Mouse (Mus musculus): ENCODE results near the gene Kif20b. TPM values are rescaled to one million over a fixed set of nuclear protein-coding genes. Genes with fewer than 3 reads are reported as not detected.
A peak's percentile ranks its signal among the peaks of the same experiment; 100 is the strongest.

The Kif20b gene
- polyA plus RNA-seq, 1 experiment from 2014 or later: 12.1 TPM

- H3K4me3 ChIP-seq: no peak overlapping the region
- ATAC-seq (ENCODE audit: low FRiP score, low read depth): no peak
- H3K27ac ChIP-seq (replicated peaks): no peak overlapping the region
- no peak overlapping the region for H3K9ac ChIP-seq
- no peak overlapping the region for H3K4me2 ChIP-seq
- no peaks in the 10 kb centered on the region for H3K9me3 ChIP-seq
- H3K27me3 ChIP-seq: no peaks in the 10 kb centered on the region
- 87% methylated on average over 4 of the region's 4 CpGs for WGBS
- H3K36me3 ChIP-seq: no peaks in the 10 kb centered on the region
- no peaks in the 10 kb centered on the region for H3K4me1 ChIP-seq (replicated peaks)
Measured at GRCm38 (mm10) chr19:34895082-34895481, 27.1 kb upstream of the Kif20b start.

GRCm38 (mm10) chr19:34897082-34897965 lies 24.8 kb upstream of the Kif20b start:
- no peak for ATAC-seq (ENCODE audit: low FRiP score, low read depth)
- Histone ChIP-seq H3K9me3 (no peaks in the 10 kb centered on the region), H3K27ac (replicated peaks) (no peak overlapping the region), H3K36me3 (no peaks in the 10 kb centered on the region), H3K4me2 (no peak overlapping the region), H3K4me1 (replicated peaks) (no peaks in the 10 kb centered on the region), H3K4me3 (no peak overlapping the region), H3K27me3 (no peaks in the 10 kb centered on the region), H3K9ac (no peak overlapping the region)
- WGBS: 92% methylated on average over 15 of the region's 15 CpGs

GRCm38 (mm10) chr19:34898941-34899340 lies 23.2 kb upstream of the Kif20b start:
- 91% methylated on average over 4 of the region's 4 CpGs for WGBS
- H3K9me3 ChIP-seq: no peaks in the 10 kb centered on the region
- ATAC-seq (ENCODE audit: low FRiP score, low read depth): no peak

GRCm38 (mm10) chr19:34901266-34901665 lies 20.9 kb upstream of the Kif20b start:
- Histone ChIP-seq H3K9ac (no peak overlapping the region), H3K27me3 (no peaks in the 10 kb centered on the region), H3K27ac (replicated peaks) (no peak overlapping the region), H3K4me2 (no peak overlapping the region), H3K4me3 (no peak overlapping the region), H3K4me1 (replicated peaks) (no peaks in the 10 kb centered on the region), H3K36me3 (no peaks in the 10 kb centered on the region), H3K9me3 (no peaks in the 10 kb centered on the region)
- WGBS: 94% methylated on average over 7 of the region's 7 CpGs
- no peak for ATAC-seq (ENCODE audit: low FRiP score, low read depth)

More at GRCm38 (mm10) chr19:34898941-34899340, 23.2 kb upstream of the Kif20b start:
- Histone ChIP-seq H3K4me2 (no peak overlapping the region), H3K27me3 (no peaks in the 10 kb centered on the region), H3K9ac (no peak overlapping the region), H3K4me3 (no peak overlapping the region), H3K4me1 (replicated peaks) (no peaks in the 10 kb centered on the region), H3K27ac (replicated peaks) (no peak overlapping the region), H3K36me3 (no peaks in the 10 kb centered on the region)

GRCm38 (mm10) chr19:34901735-34902134 lies 20.4 kb upstream of the Kif20b start:
- Histone ChIP-seq H3K9ac (no peak overlapping the region), H3K4me2 (no peak overlapping the region), H3K27ac (replicated peaks) (no peak overlapping the region), H3K27me3 (no peaks in the 10 kb centered on the region), H3K4me3 (no peak overlapping the region), H3K4me1 (replicated peaks) (no peaks in the 10 kb centered on the region), H3K9me3 (no peaks in the 10 kb centered on the region), H3K36me3 (no peaks in the 10 kb centered on the region)
- ATAC-seq (ENCODE audit: low FRiP score, low read depth): no peak
- WGBS: 77% methylated on average over 2 of the region's 2 CpGs

GRCm38 (mm10) chr19:34904032-34904431 lies 18.1 kb upstream of the Kif20b start:
- Histone ChIP-seq H3K4me2 (no peak overlapping the region), H3K27ac (replicated peaks) (no peak overlapping the region), H3K36me3 (no peaks in the 10 kb centered on the region), H3K27me3 (no peaks in the 10 kb centered on the region), H3K9ac (no peak overlapping the region), H3K4me1 (replicated peaks) (no peaks in the 10 kb centered on the region), H3K9me3 (no peaks in the 10 kb centered on the region), H3K4me3 (no peak overlapping the region)
- ATAC-seq (ENCODE audit: low FRiP score, low read depth): no peak
- 81% methylated on average over 5 of the region's 5 CpGs for WGBS

GRCm38 (mm10) chr19:34905424-34905823 lies 16.7 kb upstream of the Kif20b start:
- WGBS: 96% methylated on average over 7 of the region's 7 CpGs
- Histone ChIP-seq H3K27ac (replicated peaks) (no peak overlapping the region), H3K27me3 (no peaks in the 10 kb centered on the region), H3K36me3 (no peaks in the 10 kb centered on the region), H3K9ac (no peak overlapping the region), H3K4me3 (no peak overlapping the region), H3K4me1 (replicated peaks) (no peaks in the 10 kb centered on the region), H3K4me2 (no peak overlapping the region), H3K9me3 (no peaks in the 10 kb centered on the region)
- ATAC-seq (ENCODE audit: low FRiP score, low read depth): no peak

- Histone ChIP-seq H3K4me3 (no peak overlapping the region), H3K9me3 (no peaks in the 10 kb centered on the region), H3K27me3 (no peaks in the 10 kb centered on the region), H3K27ac (replicated peaks) (no peak overlapping the region), H3K36me3 (no peaks in the 10 kb centered on the region), H3K9ac (no peak overlapping the region), H3K4me2 (no peak overlapping the region), H3K4me1 (replicated peaks) (no peaks in the 10 kb centered on the region)
- no peak for ATAC-seq (ENCODE audit: low FRiP score, low read depth)
- WGBS: 89% methylated on average over 5 of the region's 5 CpGs
Measured at GRCm38 (mm10) chr19:34906772-34907171, 15.4 kb upstream of the Kif20b start.

GRCm38 (mm10) chr19:34912366-34912765 lies 9.8 kb upstream of the Kif20b start:
- Histone ChIP-seq H3K27ac (replicated peaks) (no peak overlapping the region), H3K27me3 (no peaks in the 10 kb centered on the region), H3K36me3 (no peaks in the 10 kb centered on the region), H3K4me2 (no peak overlapping the region), H3K9me3 (no peaks in the 10 kb centered on the region), H3K9ac (no peak overlapping the region), H3K4me1 (replicated peaks) (no peaks in the 10 kb centered on the region), H3K4me3 (no peak overlapping the region)
- no peak for ATAC-seq (ENCODE audit: low FRiP score, low read depth)

GRCm38 (mm10) chr19:34920066-34920465 lies 2.1 kb upstream of the Kif20b start:
- Histone ChIP-seq H3K9me3 (no peaks in the 10 kb centered on the region), H3K36me3 (no peaks in the 10 kb centered on the region), H3K27ac (replicated peaks) (no peak overlapping the region), H3K4me1 (replicated peaks) (peaks cover 11% of the 10 kb centered on the region), H3K4me2 (no peak overlapping the region), H3K9ac (no peak overlapping the region), H3K4me3 (no peak overlapping the region), H3K27me3 (no peaks in the 10 kb centered on the region)
- no peak for ATAC-seq (ENCODE audit: low FRiP score, low read depth)
- WGBS: 94% methylated on average over 4 of the region's 4 CpGs

GRCm38 (mm10) chr19:34920531-34920930 lies 1.6 kb upstream of the Kif20b start:
- no peaks in the 10 kb centered on the region for H3K27me3 ChIP-seq
- H3K9me3 ChIP-seq: no peaks in the 10 kb centered on the region
- H3K4me3 ChIP-seq: no peak overlapping the region
- ATAC-seq (ENCODE audit: low FRiP score, low read depth): no peak
- no peak overlapping the region for H3K4me2 ChIP-seq
- no peak overlapping the region for H3K9ac ChIP-seq
- H3K27ac ChIP-seq (replicated peaks): no peak overlapping the region
- H3K4me1 ChIP-seq (replicated peaks): peaks cover 11% of the 10 kb centered on the region
- WGBS: 80% methylated on average over 3 of the region's 3 CpGs
- H3K36me3 ChIP-seq: no peaks in the 10 kb centered on the region

GRCm38 (mm10) chr19:34921253-34921651 lies 909 bp upstream of the Kif20b start:
- peak overlapping the region; percentile 56; the same call in 1 of the 2 replicates for H3K9ac ChIP-seq
- peak overlapping the region; percentile 84 for H3K27ac ChIP-seq (replicated peaks)
- H3K4me3 ChIP-seq: peak overlapping the region; percentile 92
- peak overlapping the region; percentile 93 for H3K4me2 ChIP-seq
- no peak for ATAC-seq (ENCODE audit: low FRiP score, low read depth)
- H3K36me3 ChIP-seq: no peaks in the 10 kb centered on the region
- H3K27me3 ChIP-seq: no peaks in the 10 kb centered on the region
- no peaks in the 10 kb centered on the region for H3K9me3 ChIP-seq
- 22% methylated on average over 7 of the region's 7 CpGs for WGBS
- H3K4me1 ChIP-seq (replicated peaks): peaks cover 11% of the 10 kb centered on the region

GRCm38 (mm10) chr19:34922603-34922963 lies 422 bp downstream of the Kif20b start:
- ATAC-seq (ENCODE audit: low FRiP score, low read depth): no peak
- WGBS: under 1% methylated on average over 9 of the region's 9 CpGs
- H3K27ac ChIP-seq (replicated peaks): no peak overlapping the region

More at GRCm38 (mm10) chr19:34922603-34922963, 422 bp downstream of the Kif20b start:
- peak overlapping the region; percentile 92 for H3K4me3 ChIP-seq
- no peaks in the 10 kb centered on the region for H3K36me3 ChIP-seq
- H3K9me3 ChIP-seq: no peaks in the 10 kb centered on the region
- peak overlapping the region; percentile 56 for H3K9ac ChIP-seq
- peaks cover 11% of the 10 kb centered on the region for H3K4me1 ChIP-seq (replicated peaks)
- H3K4me2 ChIP-seq: peak overlapping the region; percentile 93
- no peaks in the 10 kb centered on the region for H3K27me3 ChIP-seq
